ENCODE assay signal across 8 mouse cellular contexts in genomic region chr12:31713600-31713999, GRCm38 (mm10). TPM values are rescaled to one million over a fixed set of nuclear protein-coding genes. Genes with fewer than 3 reads are reported as not detected.
DNase-seq lines count a peak whose midpoint lies in the region; ATAC-seq and TF ChIP-seq lines count a peak whose summit lies in the region.

TSS of gene Gpr22 (minus strand) at chr12:31713947.

- no peaks in the 10 kb centered on the region for H3K79me2 ChIP-seq in heart, adult 2 months (replicated peaks; ENCODE audit: control insufficient read depth, insufficient read depth, low read length)

- H3K27me3 ChIP-seq in heart, adult 2 months (ENCODE audit: control insufficient read depth, insufficient read depth, low read length), result no peaks in the 10 kb centered on the region
- no peaks in the 10 kb centered on the region for H3K27me3 ChIP-seq in neural tube, embryonic 12.5 days (replicated peaks)

- peak; percentile 59; the same call in 1 of the 2 replicates for TF ChIP-seq POLR2A in heart, adult 2 months (IDR thresholded peaks at IDR 0.05; ENCODE audit: insufficient read depth, low read depth, low read length)

- peak within 1 kb of the TSS; percentile 64 for H3K9ac ChIP-seq in heart, adult 2 months (ENCODE audit: low read depth, low read length)
- H3K9ac ChIP-seq in neural tube, embryonic 12.5 days, result peak within 1 kb of the TSS; percentile 30

- no peaks in the 10 kb centered on the region for H3K9me3 ChIP-seq in neural tube, embryonic 12.5 days

- TF ChIP-seq EP300 in heart, adult 2 months (IDR thresholded peaks at IDR 0.05; ENCODE audit: insufficient read depth, low read depth, low read length), result no peak

- H3K4me3 ChIP-seq in heart, adult 2 months, result peak within 1 kb of the TSS; percentile 37
- H3K4me3 ChIP-seq in neural tube, embryonic 12.5 days, result peak within 1 kb of the TSS; percentile 26

- peak within 1 kb of the TSS; percentile 56 for H3K27ac ChIP-seq in heart, adult 2 months
- H3K27ac ChIP-seq in neural tube, embryonic 12.5 days, result peak within 1 kb of the TSS; percentile 59; the same call in 1 of the 2 replicates

- intact Hi-C loops in heart, adult 2 months (cut with DNase I), result loop anchor here (10.0 kb wide), 2 partner anchors 149 to 339 kb away; no protein-coding TSS in a partner anchor

- peak; percentile 88 for ATAC-seq in neural tube, embryonic 12.5 days (ENCODE audit: low FRiP score, low read depth)

- no peaks in the 10 kb centered on the region; the same call in 1 of the 2 replicates for H3K4me1 ChIP-seq in heart, adult 2 months (ENCODE audit: control insufficient read depth, insufficient read depth, low read length)
- H3K4me1 ChIP-seq in neural tube, embryonic 12.5 days, result no peaks in the 10 kb centered on the region

- H3K4me2 ChIP-seq in neural tube, embryonic 12.5 days (replicated peaks), result peak within 1 kb of the TSS; percentile 43

- WGBS in heart, adult 2 months, result 32% methylated on average over 6 of the region's 6 CpGs
- 25% methylated on average over 6 of the region's 6 CpGs for WGBS in neural tube, embryonic 12.5 days

- peak; percentile 18 for DNase-seq in embryo, embryonic 11 days
- DNase-seq in embryo, embryonic 9.5 days (ENCODE audit: extremely low spot score), result no peak
- DNase-seq in heart, adult 2 months, result no peak
- DNase-seq in layer of hippocampus, adult 8-10 months (ENCODE audit: low spot score in 2 of 2), result peak; percentile 67 to 73
- no peak for DNase-seq in gastrocnemius, adult 8-10 months (ENCODE audit: low spot score in 2 of 2)
- no peak for DNase-seq in kidney, postnatal 14 days
- no peak for DNase-seq in urinary bladder, postnatal 4 days (ENCODE audit: low spot score in 2 of 2)

- no peak for TF ChIP-seq CTCF in heart, adult 2 months (IDR thresholded peaks at IDR 0.05)

- peaks cover 5% of the 10 kb centered on the region for H3K36me3 ChIP-seq in heart, adult 2 months (ENCODE audit: control insufficient read depth, insufficient read depth, low read length)
- no peaks in the 10 kb centered on the region for H3K36me3 ChIP-seq in neural tube, embryonic 12.5 days

RNA-seq across cellular contexts. Expression of gene Gpr22, which starts in this region (rescaled TPM):
- 10 to 100 TPM; 19.0 to 29.6 TPM for total RNA-seq in heart, adult 2 months (2021)
- polyA plus RNA-seq in heart, adult 2 months (2012; rRNA removed), result 12.4 and 37.9 TPM in 2 replicates
- 10 to 100 TPM; 70.4 to 84.7 (median 75.1) TPM for total RNA-seq in layer of hippocampus, adult 8-10 months (2022)
- 8.9 and 9.8 TPM in 2 replicates for polyA plus RNA-seq in neural tube, embryonic 12.5 days (2016; fragmentation: Nextera tagmentation; extraction: Ambion mirVana)
- total RNA-seq in gastrocnemius, adult 8-10 months (2022), result not detected

Comparison
In these comparisons a context has a peak if more than half of its experiments do, and no peak if none do; other contexts are left out.
1. RNA of gene Gpr22 (total RNA-seq): 70.4 to 84.7 TPM in layer of hippocampus, adult 8-10 months and 19.0 to 29.6 TPM in heart, adult 2 months; not detected in gastrocnemius, adult 8-10 months; every median in the first group is over 10 times any median in the second.
2. DNase-seq: peak in embryo, embryonic 11 days (single experiment) and layer of hippocampus, adult 8-10 months (2 of 2); none in embryo, embryonic 9.5 days (single experiment), heart, adult 2 months (0 of 2), gastrocnemius, adult 8-10 months (0 of 2), kidney, postnatal 14 days (single experiment) and urinary bladder, postnatal 4 days (0 of 2).